Mouse (Mus musculus) midbrain, embryonic 12.5 days (tissue): ENCODE measurements around the gene Rrh. TPM values are rescaled to one million over a fixed set of nuclear protein-coding genes. Genes with fewer than 3 reads are reported as not detected.
"Not testable (repeated sequence)": the region's sequence is repeated elsewhere in the genome, so short reads cannot be mapped to it uniquely, and the experiment has no call there.

Experiments used
- ATAC-seq: fragments of 200-750 bp; cut with Nextera tagmentation; 2 replicates; pipeline ENCODE4 v1.8.0; 2017; ENCODE audit warnings: low read depth, moderate TSS enrichment, moderate library complexity; ENCODE audit not compliant: low FRiP score
- H3K27ac ChIP-seq: fragments of 300-500 bp; sonication (generic); replicated peaks from 2 replicates; pipeline ENCODE4 v1.5.1; 2016; ENCODE audit warnings: mild to moderate bottlenecking
- H3K27me3 ChIP-seq: fragments of 300-500 bp; sonication (generic); 2 replicates; pipeline ENCODE4 v1.6.1; 2016; ENCODE audit warnings: mild to moderate bottlenecking
- H3K36me3 ChIP-seq: fragments of 300-500 bp; sonication (generic); 2 replicates; pipeline ENCODE4 v1.6.1; 2016
- H3K4me1 ChIP-seq: fragments of 300-500 bp; sonication (generic); 2 replicates; pipeline ENCODE4 v1.6.1; 2016
- H3K4me2 ChIP-seq: fragments of 300-500 bp; sonication (generic); replicated peaks from 2 replicates; pipeline ENCODE4 v1.6.1; 2016; ENCODE audit warnings: mild to moderate bottlenecking, moderate library complexity
- H3K4me3 ChIP-seq: fragments of 300-500 bp; sonication (generic); 2 replicates; pipeline ENCODE4 v1.5.1; 2016; ENCODE audit warnings: mild to moderate bottlenecking
- H3K9ac ChIP-seq: fragments of 300-500 bp; sonication (generic); replicated peaks from 2 replicates; pipeline ENCODE4 v1.6.1; 2016; ENCODE audit warnings: mild to moderate bottlenecking, moderate library complexity
- H3K9me3 ChIP-seq: fragments of 300-500 bp; sonication (generic); 2 replicates; pipeline ENCODE4 v1.6.1; 2016; ENCODE audit warnings: mild to moderate bottlenecking
- WGBS: fragments of 180-500 bp; shearing (Covaris S2); methylation state at CpG from one replicate; pipeline ENCODE4 v1.1.7; 2016; 5-methylcytosine and 5-hydroxymethylcytosine counted together
- polyA plus RNA-seq: library from polyadenylated mRNA; unstranded; fragments of >200 nt; fragmentation: Nextera tagmentation; extraction: Ambion mirVana; gene quantifications from 2 replicates; pipeline ENCODE4 v1.2.1, GENCODE M21; 2016

The Rrh gene
- polyA plus RNA-seq, 1 experiment from 2014 or later = not detected

DNA sequence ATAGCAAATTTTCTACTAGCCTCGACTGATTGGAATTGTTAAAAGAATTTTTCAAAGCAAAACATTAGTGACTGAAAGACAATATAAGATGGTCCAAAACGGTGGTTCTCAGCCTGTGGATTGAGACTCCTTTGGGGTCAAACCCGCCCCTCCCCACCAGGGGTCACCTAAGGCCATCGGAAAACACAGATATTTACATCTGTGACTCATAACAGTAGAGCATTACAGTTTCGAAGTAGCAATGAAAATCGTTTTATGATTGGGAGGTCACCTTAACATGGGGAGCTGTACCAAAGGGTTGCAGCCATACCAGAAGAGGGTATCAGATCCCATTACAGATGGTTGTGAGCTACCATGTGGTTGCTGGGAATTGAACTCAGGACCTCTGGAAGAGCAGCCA lies 51.2 kb downstream of the Rrh start:
- no peak overlapping the region for H3K9ac ChIP-seq
- no peaks in the 10 kb centered on the region for H3K27me3 ChIP-seq
- 86% methylated on average over 6 of the region's 6 CpGs for WGBS
- H3K36me3 ChIP-seq = no peaks in the 10 kb centered on the region
- H3K4me1 ChIP-seq = no peaks in the 10 kb centered on the region
- H3K27ac ChIP-seq = no peak overlapping the region
- no peak overlapping the region for H3K4me2 ChIP-seq
- no peak for ATAC-seq
- no peak overlapping the region for H3K4me3 ChIP-seq
- H3K9me3 ChIP-seq = no peaks in the 10 kb centered on the region

DNA sequence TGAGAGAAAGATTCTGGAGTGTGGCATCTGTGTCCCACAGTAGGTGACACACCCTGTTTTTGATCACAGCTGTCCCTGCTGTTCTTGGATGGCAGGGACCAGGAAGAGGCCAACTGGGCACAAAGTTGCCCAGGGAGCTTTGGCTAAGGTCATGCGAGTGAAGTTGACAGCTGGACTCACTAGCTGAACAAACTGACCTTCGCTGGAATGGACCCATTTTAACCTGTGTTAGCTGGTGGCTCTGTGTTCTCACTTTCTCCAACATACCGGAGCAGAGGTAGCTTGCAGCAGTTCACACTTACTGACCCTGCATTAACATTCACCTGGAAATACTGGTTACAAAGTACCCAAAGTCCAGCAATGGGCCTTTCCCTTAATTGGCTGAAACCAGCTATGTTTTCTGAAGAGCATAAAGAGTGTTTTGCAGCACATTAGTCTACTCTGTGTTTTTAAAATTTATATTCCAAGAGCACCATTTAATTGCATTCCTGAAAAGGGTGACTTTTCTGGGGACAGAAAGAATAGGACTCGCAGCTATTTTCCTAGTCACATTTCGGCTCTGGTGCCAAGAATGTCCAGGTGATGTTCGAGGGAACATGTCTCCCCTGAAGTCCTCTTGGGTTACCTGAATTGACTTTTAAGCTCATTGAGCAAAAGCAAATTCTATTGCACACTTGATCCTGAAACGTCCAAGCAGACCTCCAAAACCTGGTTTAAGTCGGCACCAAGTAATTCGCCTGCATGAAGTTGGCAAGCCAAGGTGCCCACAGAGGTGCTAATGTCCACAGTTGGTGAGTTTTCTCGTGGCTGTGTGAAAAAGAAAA lies 55.2 kb downstream of the Rrh start:
- no peak for ATAC-seq
- Histone ChIP-seq H3K36me3 (no peaks in the 10 kb centered on the region), H3K4me2 (no peak overlapping the region), H3K27me3 (no peaks in the 10 kb centered on the region), H3K27ac (no peak overlapping the region), H3K4me3 (no peak overlapping the region), H3K4me1 (no peaks in the 10 kb centered on the region), H3K9ac (no peak overlapping the region), H3K9me3 (peaks cover 2% of the 10 kb centered on the region; the same call in 1 of the 2 replicates)
- 88% methylated on average over 10 of the region's 10 CpGs for WGBS

DNA sequence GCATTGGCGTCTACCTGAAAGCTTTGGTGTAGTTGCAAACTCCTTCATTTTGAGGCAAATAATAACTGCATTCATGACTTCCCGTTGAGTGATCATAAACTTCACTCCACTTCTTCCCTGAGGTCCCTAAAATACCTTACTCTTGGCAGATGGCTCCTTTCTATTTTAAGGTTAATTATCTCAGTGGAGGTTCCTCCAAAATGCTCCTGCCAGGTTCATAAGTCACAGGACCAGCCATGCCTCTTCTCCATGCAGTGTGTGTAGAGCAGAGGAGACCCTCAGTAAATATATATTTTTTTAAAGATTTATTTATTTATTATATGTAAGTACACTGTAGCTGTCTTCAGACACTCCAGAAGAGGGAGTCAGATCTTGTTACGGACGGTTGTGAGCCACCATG lies 56.3 kb downstream of the Rrh start:
- WGBS = 85% methylated on average over 4 of the region's 4 CpGs

DNA sequence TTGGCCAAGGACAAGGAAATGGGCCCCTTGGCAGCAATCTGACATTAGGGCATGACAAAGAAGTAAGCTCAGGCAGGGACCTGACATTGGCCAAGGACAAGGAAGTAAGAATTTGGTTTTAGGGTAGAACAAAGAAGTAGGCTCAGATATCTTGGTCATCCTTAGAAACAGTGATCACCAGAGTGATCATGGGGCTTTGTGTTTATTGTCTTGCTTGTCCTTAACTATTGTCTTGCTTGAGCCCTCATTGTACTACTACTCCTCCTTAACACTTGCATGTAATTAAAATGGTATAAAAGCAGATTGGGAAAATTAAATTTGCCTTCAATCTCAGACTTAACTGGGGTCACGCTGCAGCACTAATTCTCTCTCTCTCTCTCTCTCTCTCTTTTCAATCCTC lies 64.8 kb downstream of the Rrh start:
- H3K36me3 ChIP-seq, H3K9me3 ChIP-seq, ATAC-seq, H3K4me3 ChIP-seq, H3K4me2 ChIP-seq, H3K27ac ChIP-seq, H3K9ac ChIP-seq: not testable (repeated sequence)
- H3K27me3 ChIP-seq = peaks cover 18% of the 10 kb centered on the region
- peaks cover 16% of the 10 kb centered on the region for H3K4me1 ChIP-seq
- WGBS = 80% methylated on average over 1 of the region's 1 CpGs

More for the DNA sequence above, 56.3 kb downstream of the Rrh start:
- peaks cover 2% of the 10 kb centered on the region; the same call in 1 of the 2 replicates for H3K9me3 ChIP-seq
- H3K4me2 ChIP-seq = no peak overlapping the region
- no peaks in the 10 kb centered on the region for H3K36me3 ChIP-seq
- no peak for ATAC-seq
- H3K4me1 ChIP-seq = no peaks in the 10 kb centered on the region
- no peak overlapping the region for H3K4me3 ChIP-seq
- no peak overlapping the region for H3K9ac ChIP-seq
- H3K27me3 ChIP-seq = no peaks in the 10 kb centered on the region
- H3K27ac ChIP-seq = no peak overlapping the region

DNA sequence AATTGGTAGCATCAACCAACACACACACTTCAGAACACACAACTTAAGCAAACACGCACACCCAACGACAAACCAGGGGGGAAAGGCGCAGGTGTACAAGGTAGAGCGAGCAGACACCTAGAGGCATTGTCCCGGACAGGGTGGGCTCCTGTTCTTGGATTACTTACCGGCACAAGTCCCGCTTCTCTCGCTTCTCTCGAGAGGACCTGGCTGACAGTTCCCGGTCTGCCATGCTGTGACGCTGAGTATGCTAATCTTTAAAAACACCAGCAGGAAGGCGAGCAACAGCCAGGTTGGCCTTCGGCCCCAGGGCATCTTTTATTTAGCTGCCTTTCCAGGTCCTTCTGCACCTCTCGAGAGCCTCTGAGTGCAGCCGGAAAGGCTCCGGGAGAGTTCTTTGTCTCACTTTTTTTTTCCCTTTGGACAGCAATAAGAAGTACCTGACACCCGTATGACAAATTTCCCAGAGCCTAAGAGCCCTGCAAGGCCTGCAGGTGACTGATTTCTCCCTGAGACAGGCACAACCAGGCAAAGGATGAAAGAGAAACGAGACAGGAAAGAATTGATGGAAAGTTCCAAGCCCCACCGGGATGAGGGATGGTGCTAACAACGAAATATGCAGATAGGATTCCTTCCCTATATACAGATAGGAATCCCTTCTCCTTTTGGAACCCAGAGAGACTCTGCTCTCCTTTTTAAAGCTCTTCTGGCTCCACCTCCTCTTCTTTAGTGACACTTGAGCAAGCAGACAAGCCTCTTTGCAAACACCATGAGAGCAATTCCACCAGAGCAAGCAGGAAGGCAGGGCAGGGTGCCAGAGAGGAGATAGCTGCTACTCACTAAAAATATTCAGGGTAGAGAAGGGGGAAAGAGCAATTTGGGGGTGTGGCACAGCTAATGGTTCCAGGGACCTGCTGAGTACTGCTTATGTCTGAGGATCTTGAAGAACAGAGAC lies 67.5 kb downstream of the Rrh start, which contains the start of gene Egf:
Gene Egf, minus strand, starts transcription at position 667 of the 955 bp plus-strand sequence.
- 11% methylated on average over 20 of the region's 20 CpGs for WGBS
- no peak within 1 kb of the TSS for H3K9ac ChIP-seq
- no peaks in the 10 kb centered on the region for H3K9me3 ChIP-seq
- H3K27ac ChIP-seq = no peak within 1 kb of the TSS
- peak within 1 kb of the TSS; percentile 54 for H3K4me2 ChIP-seq
- H3K36me3 ChIP-seq = no peaks in the 10 kb centered on the region
- H3K27me3 ChIP-seq = peaks cover 20% of the 10 kb centered on the region
- ATAC-seq = no peak
- H3K4me3 ChIP-seq = peak within 1 kb of the TSS; percentile 23
- peaks cover 16% of the 10 kb centered on the region for H3K4me1 ChIP-seq

Other genes starting within 250 kb of the Rrh start
- gene Egf, start 67.3 kb downstream of the Rrh start, polyA plus RNA-seq = 1.9 and 2.1 TPM in 2 replicates
- not detected in 2 replicates for gene Lrit3, start 18.6 kb downstream of the Rrh start, polyA plus RNA-seq
- 86.2 and 89.3 TPM in 2 replicates for gene Gar1, start 8.8 kb upstream of the Rrh start, polyA plus RNA-seq
- 0.14 and 0.35 TPM in 2 replicates for gene Cfi, start 13.3 kb upstream of the Rrh start, polyA plus RNA-seq
- 22.6 and 23.0 TPM in 2 replicates for gene Pla2g12a, start 56.0 kb upstream of the Rrh start, polyA plus RNA-seq
- gene Casp6, start 78.8 kb upstream of the Rrh start, polyA plus RNA-seq = 56.3 and 57.7 TPM in 2 replicates
- 3.6 and 4.2 TPM in 2 replicates for gene Mcub, start 147.6 kb upstream of the Rrh start, polyA plus RNA-seq
- gene Sec24b, start 239.0 kb upstream of the Rrh start, polyA plus RNA-seq = 35.6 and 37.2 TPM in 2 replicates